Mouse (Mus musculus) thymus, postnatal 0 days (tissue): ENCODE results near the gene Ier2. TPM values are rescaled to one million over a fixed set of nuclear protein-coding genes. Genes with fewer than 3 reads are reported as not detected.

Experiments used
- DNase-seq: peaks from one replicate; pipeline ENCODE4 v3.0.0-alpha.2; 2015; ENCODE audit warnings: low spot score
- polyA plus RNA-seq: library from polyadenylated mRNA; unstranded; fragments of >200 nt; fragmentation: Nextera tagmentation; extraction: Ambion mirVana; gene quantifications from 2 replicates; pipeline ENCODE4 v1.2.1, GENCODE M21; 2015

The Ier2 gene
- polyA plus RNA-seq, 1 experiment from 2014 or later: 86.0 TPM

DNA sequence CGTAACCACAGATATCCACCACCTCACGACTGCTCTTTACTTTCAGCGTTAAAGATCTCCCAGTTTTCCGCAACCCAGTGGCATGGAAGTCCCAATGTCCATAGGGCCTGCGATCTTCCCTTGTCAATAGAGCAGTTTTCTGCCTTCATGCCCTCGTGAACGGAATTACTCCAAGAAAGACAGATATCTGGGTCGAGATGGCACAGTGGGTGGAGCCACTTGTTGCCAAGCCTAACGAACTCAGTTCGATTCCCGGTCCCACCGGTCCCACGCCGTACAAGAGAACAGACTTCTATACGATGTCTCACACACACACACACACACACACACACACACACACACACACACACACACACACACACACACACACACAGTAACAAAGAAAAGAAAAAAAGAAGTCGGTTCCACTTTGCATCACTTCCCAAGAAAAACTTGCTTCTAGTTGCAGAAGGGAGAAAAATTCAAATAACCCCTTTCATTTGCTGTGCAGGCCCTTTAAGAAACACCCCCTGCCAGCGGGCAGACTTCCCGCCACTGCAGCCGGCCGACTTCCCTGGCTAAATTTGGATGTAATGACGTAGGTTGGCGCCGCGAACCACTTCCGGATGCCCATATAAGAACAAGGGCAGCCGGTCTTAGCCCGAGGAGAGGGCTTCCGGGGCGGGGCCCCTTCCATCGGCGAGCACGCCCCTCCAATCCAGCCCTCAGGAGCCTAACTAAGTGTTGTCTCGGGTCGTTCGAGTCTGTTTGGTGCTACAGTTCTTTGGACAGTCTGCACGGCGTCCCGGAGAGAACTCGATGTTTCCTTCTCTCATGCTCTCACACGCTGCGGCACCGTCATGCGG lies 1.1 kb upstream of the Ier2 start:
- DNase-seq: peak; percentile 92

DNA sequence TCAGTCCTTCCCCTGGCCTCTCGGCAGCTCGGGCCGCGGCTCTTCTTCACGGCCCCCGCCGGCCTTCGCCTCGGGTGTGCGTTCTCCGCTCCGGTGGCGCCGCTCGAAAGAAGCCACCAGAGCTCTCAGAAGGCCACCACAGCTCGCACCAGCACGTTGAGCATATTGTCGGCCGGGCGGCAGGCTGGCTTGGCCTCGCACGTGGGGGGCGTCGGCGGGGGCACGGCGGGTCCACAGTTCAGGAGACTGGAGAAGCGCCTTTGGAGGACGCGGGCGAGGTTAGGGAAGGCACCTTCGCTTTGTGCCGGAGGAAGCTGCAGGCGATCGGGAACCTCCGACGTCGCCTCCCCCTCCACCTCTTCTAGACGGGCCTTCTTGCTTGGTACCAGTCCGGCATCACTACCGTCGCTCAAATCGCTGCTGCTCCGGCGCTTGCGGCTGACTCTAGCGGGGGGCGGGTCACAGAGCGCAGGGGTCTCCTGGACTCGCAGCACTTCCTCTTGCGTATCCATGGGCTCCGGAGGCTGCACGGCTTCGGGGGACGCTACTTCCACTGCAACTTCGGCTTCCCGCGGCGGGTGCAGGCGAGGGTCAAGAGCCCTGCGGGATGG lies 586 bp downstream of the Ier2 start:
- DNase-seq: peak; percentile 69

DNA sequence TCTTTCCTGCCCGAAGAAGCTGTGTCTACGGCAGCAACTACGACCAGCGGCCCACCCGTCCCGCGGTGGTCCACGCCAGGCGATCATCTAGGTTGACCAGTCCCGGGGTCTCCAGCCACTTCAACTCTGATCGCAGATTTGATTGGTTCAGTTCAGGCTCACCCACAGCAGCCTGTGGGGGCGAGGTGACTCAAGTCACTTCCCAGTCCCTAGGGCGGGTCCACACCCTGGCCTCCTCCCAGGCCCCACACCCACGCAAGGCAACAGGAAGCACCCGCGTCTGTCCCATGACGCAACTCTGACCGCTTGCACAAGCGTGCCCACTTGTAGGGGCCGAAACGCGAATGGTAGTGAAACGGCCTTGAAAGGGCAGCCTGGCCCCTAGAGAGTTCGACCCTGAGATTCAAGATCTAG lies 1.2 kb downstream of the Ier2 start:
- peak; percentile 54 for DNase-seq

- peak; percentile 43 for DNase-seq
These were observed 1.7 kb downstream of the Ier2 start for GRCm38 (mm10) chr8:84660819-84661457.

DNA sequence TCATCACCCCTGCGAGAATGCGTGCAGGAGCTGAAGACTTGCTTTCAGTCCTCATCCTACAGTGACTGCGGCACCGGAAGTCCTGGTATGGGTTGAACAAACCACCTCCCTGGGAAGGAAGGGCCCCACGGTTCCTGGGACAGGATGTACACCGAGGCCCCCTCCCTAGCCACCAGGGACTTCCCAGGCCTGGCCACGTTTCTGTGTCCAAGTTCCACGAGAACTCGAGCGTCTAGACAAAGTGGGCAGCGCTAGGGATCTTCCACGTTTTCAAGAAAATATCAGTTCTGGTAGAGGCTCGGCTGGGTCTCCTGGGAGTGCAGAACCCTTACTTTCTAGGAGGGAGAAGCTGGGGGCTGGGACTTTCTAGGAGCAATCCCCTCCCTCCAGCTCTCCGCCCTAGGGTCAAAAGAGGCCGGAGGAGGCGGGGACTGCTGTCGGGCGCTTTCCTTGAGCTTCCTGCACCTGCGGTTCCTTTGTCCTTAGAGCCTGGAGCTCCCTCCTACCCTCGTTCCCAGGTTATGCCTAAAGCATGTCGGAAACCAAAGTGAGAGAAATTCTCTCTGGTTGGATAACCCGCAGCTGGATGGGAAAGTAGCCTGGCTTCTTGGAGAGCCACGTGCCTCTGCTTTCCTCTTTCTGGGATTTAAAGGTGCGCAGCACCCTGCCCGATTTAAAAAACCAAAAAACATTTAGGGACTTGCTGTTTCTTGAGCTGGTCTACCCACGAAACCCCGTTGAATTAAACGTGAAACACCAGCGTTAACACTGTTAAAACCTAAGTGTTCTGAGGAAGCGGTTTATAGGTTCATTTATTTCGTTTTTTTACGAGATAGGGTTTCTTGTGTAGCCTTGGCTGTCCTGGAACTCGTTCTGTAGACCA lies 2.5 kb downstream of the Ier2 start:
- DNase-seq: peak; percentile 78

DNA sequence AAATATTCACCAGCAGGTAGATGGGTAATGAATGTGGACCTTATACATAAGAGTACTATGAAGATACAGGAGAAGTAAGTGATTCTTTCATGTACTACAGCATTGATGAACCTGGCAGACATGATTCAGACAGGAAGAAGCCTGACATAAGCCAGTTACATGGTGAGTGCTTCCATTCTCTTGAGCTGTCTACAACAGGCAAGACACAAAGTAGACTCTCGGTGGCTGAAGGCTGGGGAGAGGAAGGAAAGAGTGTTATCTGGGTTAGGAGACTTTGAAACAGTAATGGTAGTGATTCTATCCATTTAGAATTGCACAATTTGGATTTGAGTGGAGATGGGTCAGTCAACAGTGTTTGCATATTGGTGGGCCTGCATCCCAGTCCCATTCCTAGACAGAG lies 3.7 kb downstream of the Ier2 start:
- DNase-seq: no peak

GRCm38 (mm10) chr8:84657680-84658079 lies 5.0 kb downstream of the Ier2 start:
- no peak for DNase-seq

- no peak for DNase-seq
These were observed 5.4 kb downstream of the Ier2 start for GRCm38 (mm10) chr8:84657203-84657602.

- DNase-seq: peak; percentile 89
These were observed 6.0 kb downstream of the Ier2 start for GRCm38 (mm10) chr8:84656641-84657126.

GRCm38 (mm10) chr8:84656191-84656525 lies 6.5 kb downstream of the Ier2 start:
- no peak for DNase-seq

GRCm38 (mm10) chr8:84655336-84656190 lies 7.1 kb downstream of the Ier2 start:
- peak; percentile 36 for DNase-seq

- peak; percentile 45 for DNase-seq
These were observed 8.1 kb downstream of the Ier2 start for GRCm38 (mm10) chr8:84654597-84654996.

GRCm38 (mm10) chr8:84653092-84653631 lies 9.5 kb downstream of the Ier2 start:
- no peak for DNase-seq

- no peak for DNase-seq
These were observed 12.4 kb downstream of the Ier2 start for GRCm38 (mm10) chr8:84650213-84650612.

DNA sequence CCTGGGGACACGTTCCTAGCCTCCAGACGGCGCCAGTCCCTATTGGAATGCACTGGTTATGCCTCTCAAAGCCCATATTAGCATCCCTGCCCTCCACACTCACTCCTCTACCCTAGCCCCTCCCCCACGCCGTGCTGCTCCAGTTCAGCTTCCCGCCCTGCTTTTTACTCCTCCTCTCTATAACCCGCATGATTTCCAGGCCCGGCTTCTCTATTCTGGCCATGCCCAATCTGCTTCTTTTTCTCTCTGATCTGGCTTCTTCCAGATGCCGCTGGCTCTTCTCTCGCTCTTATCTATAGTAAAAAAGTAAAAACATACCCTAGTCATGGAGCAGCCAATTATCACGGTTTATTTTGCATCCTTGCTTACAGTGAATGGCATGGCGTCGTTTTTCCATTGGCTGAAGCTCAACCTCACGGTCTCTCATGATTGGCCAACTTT lies 15.2 kb downstream of the Ier2 start:
- no peak for DNase-seq

GRCm38 (mm10) chr8:84646800-84647199 lies 15.9 kb downstream of the Ier2 start:
- no peak for DNase-seq

DNA sequence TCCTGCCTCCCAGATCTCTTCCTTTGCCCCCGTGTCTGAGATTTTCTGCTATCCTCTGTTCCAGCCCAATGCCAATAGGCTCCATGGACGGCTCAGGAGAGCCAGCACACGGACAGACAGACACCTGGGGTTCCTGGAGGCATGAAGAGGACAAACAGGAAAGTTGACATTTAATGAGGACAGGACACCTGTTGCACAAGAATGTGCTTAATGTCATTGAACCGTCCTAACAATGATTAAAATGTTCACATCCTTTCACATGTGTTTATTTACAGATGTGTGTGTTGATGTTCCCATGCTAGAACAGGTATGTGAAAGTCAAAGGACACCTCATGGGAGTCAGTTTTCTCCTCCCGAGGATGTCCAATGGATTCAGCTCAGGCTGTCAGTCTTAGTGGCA lies 19.6 kb downstream of the Ier2 start:
- DNase-seq: no peak

DNA sequence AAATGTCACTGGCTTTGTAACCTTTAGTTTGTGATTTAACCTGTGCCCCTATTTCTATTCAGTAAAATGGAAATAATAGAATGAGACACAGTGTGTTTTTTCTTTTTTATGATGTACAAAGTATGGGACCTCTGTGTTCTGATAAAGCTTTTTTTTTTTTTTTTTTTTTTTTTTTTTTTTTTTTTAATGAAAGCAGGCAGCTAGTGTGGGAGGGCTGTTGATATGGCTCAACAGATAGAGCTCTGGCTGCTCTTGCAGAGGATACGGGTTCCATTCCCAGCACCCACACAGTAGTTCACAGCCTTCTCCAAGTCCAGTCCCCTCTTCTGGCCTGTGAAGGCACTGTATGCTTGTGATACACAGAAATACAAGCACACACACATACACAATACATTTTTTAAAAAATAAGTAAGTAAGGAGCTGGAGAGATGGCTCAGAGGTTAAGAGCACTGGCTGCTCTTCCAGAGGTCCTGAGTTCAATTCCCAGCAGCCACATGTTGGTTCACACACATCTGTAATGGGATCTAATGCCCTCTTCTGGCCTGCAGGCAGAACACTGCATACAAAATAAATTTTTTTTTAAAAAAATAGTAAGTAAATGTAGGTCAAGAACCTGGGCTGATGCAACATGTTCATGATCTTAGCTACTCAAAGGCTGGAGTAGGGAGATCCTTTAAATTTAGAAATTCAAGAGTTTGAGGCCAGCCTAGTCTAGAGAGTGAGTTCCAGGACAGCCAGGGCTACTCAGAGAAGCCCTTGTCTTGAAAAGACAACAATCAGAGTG lies 20.9 kb downstream of the Ier2 start:
- no peak for DNase-seq

DNA sequence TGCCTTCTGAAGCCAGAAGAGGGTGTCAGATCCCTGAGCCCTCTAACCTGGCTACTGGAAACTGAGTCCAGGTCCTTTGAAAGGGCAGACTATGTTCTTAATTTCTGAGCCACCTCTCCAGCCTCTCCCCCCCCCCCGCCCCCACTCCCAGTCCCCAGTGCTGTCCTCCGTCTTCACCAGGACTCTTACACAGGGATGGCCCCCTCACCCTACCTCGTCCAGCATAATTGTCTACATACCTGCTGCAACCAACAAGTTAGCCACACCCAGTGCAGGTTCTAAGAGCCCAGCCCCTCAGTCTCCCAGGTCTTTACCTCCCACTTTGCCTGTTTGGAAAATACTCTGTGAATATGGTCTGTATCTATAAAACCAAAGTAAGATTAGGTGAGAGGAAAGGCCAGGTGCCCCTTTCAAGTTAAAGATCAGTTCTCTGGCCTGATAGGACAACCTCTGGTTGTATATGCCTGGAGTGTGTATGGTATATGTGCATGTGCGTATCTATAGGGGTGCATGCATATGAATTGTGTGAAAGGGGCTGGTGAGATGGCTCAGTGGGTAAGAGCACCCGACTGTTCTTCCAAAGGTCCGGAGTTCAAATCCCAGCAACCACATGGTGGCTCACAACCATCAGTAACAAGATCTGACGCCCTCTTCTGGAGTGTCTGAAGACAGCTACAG lies 21.9 kb downstream of the Ier2 start:
- DNase-seq: no peak
